Mouse (Mus musculus) urinary bladder, postnatal 36 days (tissue): ENCODE data around the gene Reep3.
"Not testable (repeated sequence)": the region's sequence is repeated elsewhere in the genome, so short reads cannot be mapped to it uniquely, and the experiment has no call there.

ENCODE experiments used
- DNase-seq, 2 experiments: peaks; one replicate each; pipeline ENCODE4 v3.0.0; 2022; ENCODE audit warnings: low spot score in 2 of 2, mixed read lengths in 1 of 2

The Reep3 gene

DNA sequence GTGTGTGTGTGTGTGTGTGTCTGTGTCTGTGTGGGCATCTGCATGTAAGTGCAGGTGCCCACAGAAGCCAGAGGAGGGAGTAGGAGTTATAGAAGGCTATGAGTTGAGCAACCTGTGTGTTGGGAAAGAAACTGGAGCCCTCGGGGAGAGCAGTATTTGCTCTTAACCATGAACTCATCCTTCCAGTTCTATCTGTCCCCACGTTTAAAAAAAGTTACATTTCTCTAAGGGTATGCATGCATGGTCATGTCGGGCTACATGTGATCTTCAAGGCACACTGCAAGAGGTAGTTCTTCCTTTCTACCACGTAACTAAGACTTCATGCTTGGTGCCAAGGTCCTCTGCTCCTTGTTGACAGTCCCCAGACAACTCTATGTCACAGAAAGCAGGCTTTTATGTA lies 78.9 kb downstream of the Reep3 start:
- DNase-seq, result no peak

DNA sequence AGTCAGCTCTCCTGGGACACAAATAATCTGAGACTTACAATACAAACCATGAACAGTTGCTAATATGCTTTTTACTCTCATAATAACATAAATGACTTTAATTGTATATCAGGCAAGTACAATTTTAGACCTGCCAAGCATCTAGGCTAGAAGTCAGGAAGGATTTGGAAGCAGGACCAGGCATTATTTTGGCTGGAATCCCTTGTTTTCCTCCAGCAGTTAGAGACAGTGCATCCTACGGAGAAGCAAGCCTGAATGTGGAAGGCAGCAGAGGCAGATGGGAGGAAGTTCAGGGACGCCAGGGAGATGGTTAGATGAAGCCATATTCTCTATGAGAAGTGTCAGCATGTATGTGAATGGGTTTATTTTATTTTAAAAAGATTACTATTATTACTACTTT lies 79.4 kb downstream of the Reep3 start:
- DNase-seq, result no peak

DNA sequence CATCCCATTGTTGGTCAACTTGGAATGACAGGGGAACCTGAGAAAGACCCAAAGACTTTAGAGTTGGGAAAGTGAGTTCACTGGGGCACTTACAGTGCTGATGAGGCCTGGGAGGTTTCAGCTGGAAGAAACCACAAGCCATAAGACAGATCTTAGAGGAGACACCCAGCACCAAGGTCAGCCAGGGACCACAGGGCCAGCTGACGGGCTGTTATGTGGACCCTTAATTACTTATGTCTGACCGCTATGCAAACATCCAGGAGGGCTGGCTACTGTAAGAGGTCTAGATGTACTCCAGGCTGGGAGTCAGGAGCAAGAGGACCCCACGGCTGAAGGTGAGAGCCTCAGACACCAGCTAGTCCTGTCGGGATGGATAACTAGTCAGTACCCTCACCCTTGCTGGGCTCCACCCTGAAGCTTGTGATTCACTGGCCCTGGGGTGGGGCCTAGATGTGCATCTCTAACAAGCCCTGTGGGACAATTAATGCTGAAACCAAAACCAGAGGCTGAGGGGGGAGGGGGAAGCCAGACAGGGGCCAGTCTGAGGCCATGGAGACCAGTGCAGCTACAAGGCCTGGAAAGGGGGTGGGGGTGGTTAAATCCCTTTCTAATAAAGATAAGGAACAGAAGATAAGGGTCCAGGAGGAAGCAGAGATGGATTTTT lies 80.0 kb downstream of the Reep3 start:
- peak; percentile 32 to 43 for DNase-seq

DNA sequence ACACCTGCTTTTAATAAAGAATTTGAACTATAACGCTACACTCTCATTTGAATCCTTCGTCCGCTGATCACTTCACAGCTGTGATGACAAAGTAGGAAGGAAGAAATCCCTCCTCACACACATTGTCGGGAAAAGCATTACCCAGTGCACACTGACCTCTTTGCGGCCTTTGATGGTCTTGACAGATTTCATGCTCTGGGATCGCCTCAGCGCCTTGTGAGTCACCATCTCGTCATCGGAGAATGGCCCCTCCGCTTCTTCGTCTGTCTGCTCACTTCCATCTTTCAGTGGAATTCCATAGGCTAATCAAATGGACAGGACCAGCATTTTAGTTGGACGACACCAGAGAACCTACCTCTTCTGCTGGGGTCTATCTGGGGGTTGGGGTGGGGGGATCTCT lies 82.0 kb downstream of the Reep3 start:
- peak in 1 of 2 experiments; percentile 19 for DNase-seq

DNA sequence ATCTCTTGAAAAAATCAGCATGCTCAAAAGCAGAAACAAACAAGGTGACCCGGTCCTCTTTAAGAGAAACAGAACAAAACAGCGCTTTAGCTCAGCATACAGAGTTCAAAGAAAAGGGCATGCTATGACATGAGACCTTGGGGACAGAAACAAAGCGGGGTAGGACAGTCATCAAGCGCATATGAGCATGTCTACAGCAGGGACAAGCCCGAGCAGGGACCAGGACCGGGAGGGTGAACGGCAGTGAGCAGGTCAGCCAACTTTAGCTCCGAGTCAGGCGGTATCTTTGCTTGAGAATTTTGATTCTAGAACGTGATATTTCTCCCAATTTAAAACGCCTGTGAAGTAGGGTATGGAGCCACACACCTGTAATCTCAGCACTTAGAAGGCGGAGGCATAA lies 86.2 kb downstream of the Reep3 start:
- peak; percentile 44 to 65 for DNase-seq

DNA sequence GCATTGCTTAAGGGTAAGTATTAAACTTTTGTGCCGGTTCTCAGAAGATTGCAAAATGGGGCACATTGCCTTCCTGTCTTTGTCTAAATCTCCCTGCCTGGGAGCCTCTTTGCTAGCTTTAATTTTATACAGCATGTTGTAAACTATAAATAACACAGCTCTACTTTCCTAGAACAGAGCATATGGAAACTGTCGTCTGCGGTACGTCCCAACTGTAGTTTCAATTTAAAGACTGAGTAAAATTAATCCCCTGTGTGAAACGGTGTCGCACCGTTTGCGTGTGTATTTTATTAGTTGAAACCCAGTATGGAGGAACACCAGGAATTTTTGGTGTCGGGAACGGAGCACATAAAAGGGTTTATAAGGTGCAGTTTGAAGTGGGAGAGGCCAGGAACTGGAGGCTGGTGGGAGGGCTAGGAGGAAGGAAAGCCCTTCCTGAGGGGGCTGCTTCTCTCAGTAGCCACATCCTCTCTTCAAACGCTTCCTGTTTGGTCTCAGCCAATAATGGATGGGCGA lies 92.2 kb downstream of the Reep3 start:
- DNase-seq, result no peak

DNA sequence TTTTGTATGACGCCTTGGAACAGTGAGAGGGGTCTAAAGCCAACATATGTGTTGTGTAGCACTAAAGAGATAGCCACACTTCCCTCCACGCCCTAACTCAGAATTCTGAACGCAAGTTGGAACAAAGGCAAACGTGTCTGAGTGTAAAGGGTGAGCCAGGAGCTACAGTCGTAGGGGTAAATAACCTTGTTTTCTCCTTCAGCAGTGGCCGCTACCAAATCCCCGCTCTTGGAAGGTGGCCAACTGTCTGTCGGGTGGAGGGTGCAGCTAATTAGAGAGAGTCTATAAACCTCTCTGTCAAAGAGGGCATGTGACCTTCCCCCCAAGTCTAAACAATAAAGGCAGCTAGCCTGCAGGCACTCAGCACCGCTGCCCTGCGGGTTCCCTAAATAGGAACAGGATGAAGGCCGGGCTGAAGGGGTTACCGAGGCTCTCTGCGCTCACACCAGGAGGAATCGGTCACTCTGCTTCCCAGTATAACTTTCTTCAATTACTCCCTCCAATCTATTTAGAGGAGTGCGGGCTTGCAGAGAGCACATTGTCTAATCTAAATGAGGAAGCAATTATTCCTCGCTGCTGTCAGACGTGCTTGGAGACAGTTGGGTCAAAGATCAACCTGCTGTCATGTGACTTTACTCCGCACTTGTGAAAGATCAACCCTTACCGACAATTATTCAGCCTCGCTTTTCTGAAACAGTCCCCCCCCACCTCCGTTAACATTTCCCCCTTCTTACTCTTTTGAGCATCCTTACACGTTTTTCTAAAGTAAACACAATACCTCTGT lies 92.8 kb downstream of the Reep3 start:
- DNase-seq, result peak; percentile 53 to 55

DNA sequence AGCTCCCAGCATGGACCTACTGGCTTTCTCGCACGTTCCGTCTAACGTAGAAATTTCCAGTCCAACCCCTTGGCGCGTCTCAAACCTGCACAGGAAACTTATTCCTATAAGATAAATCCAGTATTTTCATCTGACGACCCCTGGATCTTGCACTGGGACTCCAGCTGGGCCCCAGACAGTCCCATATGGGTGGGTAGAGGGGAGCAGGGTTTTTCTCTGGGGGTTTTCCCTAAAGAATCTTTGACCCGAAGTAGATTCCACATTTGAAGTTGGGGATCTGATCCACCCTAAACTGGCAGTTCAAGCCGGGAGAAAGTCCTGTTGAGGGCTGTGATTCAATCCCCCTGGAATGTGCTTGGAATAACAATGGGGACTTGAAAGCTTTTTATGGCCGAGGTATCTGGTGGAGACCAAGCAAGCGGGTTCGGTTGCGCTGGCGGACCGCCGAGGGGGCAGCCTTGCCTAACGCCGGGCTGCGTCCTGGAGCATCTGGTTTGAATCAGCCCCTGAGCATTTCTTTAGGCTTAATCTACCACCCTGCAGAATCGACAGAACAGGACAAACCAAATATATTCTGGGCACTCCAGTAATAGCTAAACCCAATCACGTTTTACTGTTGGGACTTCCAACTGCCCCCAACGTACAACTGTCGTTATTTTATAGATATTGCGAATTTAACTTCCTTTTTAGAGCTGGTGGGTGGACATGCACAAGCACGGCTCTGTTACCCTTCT lies 93.6 kb downstream of the Reep3 start:
- peak; percentile 43 to 67 for DNase-seq

DNA sequence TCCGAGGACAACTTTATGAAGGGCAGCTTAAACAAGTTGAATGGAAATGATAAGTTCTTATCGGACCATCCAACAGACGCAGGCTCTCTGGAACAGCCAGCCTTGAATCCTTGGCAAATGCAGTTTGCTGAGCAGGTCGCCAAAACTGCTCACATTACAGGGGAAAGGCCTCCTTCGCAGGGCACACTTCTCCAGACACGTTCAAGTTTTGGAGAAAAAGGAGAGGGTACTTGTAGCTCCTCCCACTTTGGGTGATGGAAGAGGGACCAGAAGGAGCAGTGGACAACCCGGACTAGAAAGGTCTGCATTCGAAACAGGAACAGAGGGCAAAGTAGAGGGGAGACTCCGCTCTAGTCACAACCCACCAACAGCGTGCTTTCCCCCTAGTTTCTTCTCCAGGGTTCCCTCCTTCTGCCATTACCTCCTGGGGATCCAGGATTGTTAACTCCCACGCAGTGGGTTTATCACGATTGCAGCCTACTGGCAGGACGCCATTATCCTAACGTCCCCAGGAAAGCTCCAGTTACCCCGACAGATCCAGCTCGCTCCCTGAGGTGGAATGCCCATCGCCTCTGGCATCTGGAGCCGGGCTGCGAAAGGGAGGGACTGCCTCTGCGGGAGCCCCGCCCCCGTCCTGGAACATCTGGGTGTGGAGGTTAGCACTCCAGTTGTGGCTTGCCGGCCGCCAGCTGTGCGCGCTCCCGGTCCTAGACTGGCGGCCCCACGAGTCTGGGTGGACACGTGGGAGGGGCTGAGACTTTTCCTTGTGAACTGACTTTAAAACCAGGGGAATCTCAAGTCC lies 94.3 kb downstream of the Reep3 start:
- peak; percentile 78 to 87 for DNase-seq

DNA sequence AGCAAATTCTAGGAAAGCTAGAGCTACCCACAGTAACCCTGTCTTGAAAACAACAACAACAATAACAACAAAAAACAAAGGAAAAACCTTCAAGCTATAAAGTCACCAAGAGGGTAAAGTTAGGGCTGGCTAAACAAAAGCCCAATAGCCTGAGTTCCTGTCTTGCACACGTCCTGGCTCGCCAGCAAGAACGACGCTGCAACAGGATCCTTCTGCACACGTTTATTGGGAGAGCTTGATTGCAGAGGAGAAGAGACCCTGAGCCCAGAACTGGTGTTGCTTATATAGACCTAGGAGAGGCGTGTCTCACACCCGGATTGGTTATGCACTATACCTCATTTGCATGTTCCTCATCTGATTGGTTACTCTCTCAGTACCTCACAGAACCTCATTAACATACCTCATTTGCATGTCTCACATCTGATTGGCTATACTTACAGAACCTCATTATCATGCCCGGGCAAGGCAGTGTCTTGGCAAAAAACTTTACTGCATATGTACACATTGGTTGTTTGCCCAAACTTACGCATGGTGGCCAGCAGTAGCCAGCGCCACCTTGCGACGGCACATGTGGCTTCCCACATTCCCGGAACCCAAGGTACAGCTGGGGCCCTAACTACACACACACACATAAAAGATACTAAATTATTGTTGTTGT lies 95.7 kb downstream of the Reep3 start:
- DNase-seq, result not testable (repeated sequence)

DNA sequence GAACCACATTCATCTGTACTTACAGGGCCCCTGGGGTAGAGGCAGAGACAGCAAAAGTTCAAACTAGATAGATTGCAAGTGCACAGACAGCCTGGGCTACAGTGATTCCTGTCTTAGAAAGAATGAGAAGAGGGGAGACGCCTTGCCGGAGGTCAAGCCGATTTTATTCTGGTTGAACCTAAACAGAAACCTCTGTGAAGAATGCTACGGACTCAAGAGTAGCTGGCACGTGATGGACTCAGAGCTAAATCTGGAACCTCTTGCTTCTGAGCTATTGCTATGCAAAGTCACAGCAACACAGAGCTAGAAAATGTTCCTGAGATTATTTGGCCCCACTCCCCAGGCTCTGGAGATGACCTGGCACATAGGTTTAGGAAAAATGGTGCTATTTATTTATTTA lies 96.6 kb downstream of the Reep3 start:
- no peak for DNase-seq

DNA sequence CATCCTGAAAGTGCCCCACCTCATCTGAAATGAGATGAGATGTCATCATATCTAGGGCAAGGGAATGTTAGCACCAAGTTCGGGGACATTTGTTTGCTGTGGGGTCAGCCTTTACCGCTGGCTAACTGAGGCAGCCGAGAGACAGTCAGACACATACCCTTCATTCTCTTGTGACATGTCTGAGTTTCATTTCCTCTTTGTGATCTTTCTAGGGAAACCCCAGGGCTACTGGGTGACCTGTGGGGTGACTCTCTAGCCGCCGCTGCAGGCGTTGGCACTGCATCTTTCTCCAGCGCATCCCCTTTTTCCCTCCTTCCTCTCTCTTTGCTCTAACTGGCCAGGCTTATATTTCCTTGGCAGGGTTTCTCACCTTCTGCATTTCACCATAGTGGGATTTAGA lies 98.0 kb downstream of the Reep3 start:
- no peak for DNase-seq

DNA sequence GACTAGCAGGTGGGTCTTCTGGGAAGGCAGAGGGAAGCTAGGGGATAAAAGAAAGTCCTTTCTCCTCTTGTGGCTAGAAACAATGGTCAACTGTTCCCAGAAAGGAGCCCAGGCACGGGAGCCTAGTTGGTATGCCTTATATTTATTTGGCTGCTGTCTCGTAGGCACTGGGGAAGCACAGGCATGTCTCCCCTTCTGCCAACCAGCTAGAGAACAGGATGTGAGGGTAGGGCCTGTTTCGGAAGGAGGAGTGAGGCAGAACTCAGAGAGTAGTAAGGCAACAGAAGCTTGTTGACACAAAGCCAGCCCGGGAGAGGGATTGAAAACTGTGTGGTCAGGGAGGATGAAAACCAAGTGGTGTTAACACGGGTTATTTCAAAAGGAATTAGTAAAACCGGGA lies 101.6 kb downstream of the Reep3 start:
- no peak for DNase-seq

DNA sequence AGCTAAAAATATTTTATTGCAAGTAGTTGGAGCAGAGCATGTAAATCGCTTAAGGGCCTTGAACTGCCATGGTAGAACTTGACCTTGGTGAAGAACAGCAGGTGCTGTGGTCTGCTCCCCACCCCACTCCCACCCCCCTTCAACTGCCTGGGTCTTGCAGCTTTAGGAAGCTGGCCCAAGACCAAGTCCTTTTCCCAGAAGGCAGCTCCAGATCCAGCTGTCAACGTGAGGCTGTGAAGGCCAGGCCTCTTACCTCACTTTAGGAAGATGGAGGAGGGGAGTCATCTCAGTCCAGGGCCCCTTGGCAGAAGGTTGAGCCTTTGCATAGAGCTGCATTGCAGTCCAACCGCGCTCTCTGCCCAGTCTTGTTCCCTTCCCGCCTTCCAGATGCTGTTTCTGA lies 102.3 kb downstream of the Reep3 start:
- DNase-seq, result no peak

DNA sequence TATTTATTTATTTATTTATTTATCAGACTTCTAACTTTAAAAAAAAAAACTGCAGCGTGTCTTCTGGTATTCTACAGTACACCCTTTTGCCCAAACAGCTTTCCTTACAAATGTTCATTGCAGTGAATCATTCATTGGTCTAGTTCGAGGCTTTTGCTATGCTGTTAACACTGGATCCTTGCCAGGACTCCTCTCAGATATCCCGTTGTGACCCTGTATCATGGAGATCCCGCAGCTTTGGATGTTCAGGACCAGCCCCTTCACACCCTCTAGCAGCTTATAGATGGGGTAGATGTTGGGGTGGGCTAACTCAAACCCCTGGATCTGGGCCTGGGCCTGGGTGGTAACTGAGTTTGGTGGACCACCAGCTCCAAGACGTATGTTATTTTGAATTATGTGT lies 104.2 kb downstream of the Reep3 start:
- DNase-seq, result no peak

DNA sequence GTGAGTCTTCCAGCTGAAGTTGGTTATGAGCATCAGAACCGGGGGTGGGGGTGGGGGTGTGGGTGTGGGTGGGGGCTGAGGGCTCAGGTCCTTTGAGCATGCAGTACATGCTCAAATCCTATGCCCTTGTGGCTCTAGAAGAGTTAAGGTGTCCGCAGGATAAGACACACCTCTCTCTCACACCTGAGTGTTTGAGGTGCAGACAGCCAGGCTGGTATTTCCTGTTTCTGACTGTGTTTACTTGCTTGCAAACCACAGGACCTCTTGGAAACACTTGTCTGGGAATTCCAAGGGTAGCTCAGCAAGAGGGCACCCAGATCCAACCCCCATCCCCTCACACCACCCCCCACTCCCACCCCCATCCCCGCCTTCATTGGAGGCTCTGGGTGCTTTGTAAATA lies 106.2 kb downstream of the Reep3 start:
- no peak for DNase-seq

DNA sequence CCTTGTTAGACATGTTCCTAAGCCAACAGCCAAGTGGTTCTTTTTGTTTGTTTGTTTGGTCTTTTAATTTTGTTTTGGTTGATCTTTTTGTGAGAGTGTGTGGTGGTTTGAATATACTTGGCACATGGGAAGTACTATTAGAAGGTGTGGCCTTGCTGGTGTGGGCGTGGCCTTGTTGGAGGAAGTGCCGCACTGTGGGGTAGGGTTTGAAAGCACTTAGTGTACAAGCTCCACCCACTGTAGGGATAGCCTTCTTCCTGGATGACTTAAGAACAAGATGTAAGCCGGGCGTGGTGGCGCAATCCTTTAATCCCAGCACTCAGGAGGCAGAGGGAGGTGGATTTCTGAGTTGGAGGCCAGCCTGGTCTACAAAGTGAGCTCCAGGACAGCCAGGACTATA lies 113.7 kb downstream of the Reep3 start:
- DNase-seq, result no peak

DNA sequence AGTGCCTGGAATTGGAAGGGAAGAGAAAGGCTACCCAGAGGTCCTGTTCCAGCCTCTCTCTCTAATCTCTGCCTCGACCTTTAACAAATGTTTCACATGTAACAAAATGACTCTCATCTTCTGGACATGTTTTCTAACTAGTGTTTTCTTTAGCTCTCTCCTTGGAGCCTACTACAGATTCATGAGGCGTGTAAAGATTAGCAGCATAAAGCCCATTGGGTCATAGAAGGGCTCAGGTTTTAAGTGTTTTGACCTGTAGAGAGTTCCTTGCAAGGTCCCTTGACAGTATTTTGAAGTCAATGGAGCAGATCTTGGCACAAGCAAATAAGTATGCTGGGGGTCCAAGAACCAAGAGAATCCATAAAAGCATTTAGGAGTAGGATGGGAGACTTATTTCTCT lies 118.5 kb downstream of the Reep3 start:
- no peak for DNase-seq

DNA sequence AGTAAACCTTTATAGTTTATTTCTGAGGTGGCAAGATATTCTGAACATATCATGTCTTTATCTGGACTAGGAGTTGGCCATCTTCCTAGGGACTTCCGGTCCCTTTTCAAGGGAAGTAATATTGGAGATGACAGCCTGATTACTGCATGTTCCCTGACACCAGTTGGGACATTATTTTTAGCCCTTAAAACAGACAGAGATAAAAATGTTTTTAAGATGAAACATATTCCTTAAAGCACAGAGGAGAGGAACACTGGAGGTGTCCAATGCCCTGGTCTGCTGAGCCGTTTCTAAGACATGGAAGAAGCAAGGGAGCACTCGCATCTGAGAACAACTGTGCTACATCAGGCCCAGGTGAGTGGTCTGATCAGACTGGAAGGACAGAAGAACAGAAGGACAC lies 119.7 kb downstream of the Reep3 start:
- DNase-seq, result no peak

DNA sequence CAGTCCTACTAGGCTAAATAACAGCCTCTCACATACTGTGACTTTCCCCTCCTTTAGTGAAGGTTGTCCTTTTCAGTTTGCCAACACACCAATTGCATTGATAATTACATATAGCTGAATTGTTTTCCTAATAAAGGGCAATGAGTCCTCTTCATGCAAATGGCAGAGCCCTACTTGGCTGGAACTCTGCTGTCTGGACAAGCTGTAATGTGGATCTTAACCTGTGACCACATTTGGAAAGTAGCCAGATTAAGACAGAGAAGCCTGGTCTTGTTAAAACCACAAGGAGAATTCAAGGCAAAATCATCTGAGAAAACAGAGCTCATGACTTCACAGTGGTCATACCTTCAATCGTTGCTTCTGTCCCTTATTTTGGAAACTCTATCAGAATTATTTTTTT lies 121.3 kb downstream of the Reep3 start:
- no peak for DNase-seq

DNA sequence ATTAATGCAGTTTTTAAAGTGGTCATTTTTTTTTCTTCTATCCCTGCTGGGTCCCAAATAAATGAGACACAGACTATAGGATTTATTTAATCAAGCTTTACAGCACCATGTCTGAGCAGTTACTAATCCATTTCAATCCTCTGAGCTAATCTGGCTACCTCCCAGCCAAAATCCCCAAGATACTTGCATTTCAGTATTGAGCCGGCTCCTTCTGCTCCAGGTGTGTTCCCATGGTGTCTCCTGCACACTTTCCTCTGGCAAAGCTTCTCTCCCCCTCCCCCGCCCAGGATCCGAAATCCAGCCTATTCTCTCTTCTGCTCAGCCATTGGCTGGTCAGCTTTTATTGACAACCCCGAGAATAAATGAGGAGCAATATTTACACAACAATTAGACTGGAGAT lies 122.3 kb downstream of the Reep3 start:
- DNase-seq, result no peak
